Mouse (Mus musculus): ENCODE results near the gene Gm11939. TPM values are rescaled to one million over a fixed set of nuclear protein-coding genes. Genes with fewer than 3 reads are reported as not detected.

Gene Gm11939
- polyA plus RNA-seq, 1 experiment, result not detected

DNA sequence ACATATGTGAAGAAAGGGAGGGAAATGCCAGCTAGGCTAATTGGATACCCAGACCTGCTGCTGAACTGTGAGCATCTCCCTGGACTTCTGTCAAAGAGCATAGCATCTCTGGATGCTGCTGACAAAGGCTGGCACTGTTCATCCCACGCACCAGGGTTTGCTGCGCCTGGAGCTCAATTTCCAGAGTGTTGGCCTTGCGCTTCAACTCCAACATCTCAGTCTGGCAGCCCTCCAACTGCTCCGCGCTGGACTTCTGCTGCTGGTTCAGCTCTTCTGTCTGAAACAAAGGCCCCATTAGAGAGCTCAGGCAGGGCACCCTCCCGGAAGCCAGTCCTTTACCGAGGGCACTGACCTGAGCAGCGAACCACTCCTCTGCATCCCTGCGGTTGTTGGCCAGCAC lies 19.5 kb downstream of the Gm11939 start:
- Histone ChIP-seq H3K9ac (ENCODE audit: low read depth, poor library complexity, severe bottlenecking) (no peak overlapping the region), H3K4me3 (ENCODE audit: low read depth, low read length) (no peak overlapping the region), H3K9me3 (replicated peaks; ENCODE audit: control insufficient read depth, insufficient read depth, low read length, poor library complexity, severe bottlenecking) (no peaks in the 10 kb centered on the region), H3K27ac (ENCODE audit: insufficient read depth, low read length) (no peak overlapping the region), H3K27me3 (ENCODE audit: control insufficient read depth, insufficient read depth, low read length, poor library complexity, severe bottlenecking) (no peaks in the 10 kb centered on the region), H3K36me3 (ENCODE audit: control insufficient read depth, insufficient read depth, low read length, poor library complexity, severe bottlenecking) (no peaks in the 10 kb centered on the region), H3K4me1 (ENCODE audit: control insufficient read depth, insufficient read depth, low read length) (no peaks in the 10 kb centered on the region)
- no peak for TF ChIP-seq EP300 (IDR thresholded peaks at IDR 0.05; ENCODE audit: insufficient read depth, low read depth, low read length)
- TF ChIP-seq CTCF (IDR thresholded peaks at IDR 0.05; ENCODE audit: low read depth, low read length), result no peak
- no peak for TF ChIP-seq POLR2A (IDR thresholded peaks at IDR 0.05; ENCODE audit: insufficient read depth, low read length)

DNA sequence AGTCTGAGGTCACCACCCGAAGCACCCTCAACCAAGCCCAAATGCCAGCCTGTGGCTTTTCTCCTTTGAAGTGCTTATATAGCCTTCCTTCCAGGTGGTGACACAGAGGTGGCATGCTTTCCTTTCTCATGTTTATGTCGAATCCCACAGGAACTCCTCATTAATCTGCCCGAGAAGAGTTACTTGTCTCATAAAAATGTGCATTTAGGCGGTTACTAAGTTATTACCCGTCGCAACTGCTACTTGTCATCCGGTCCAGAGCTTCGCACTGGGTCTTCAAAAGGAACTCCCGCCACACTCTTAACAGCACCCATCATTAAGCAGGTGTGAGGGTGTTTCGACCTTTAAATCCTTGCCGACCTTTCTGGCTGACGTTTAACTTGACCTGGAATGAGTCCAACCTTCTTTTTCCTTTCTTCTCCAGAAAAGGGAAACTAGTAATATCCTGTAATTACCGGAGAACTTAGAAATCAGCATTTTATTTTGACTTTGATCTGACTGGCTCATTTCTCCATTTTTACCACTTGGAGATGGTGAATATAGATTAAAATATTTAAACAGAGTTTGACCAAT lies 37.9 kb downstream of the Gm11939 start, which contains the start of gene Krt39:
Gene Krt39, minus strand, starts transcription at position 51 of the 573 bp plus-strand sequence.
- Histone ChIP-seq H3K36me3 (ENCODE audit: control insufficient read depth, insufficient read depth, low read length, poor library complexity, severe bottlenecking) (no peaks in the 10 kb centered on the region), H3K4me1 (ENCODE audit: control insufficient read depth, insufficient read depth, low read length) (no peaks in the 10 kb centered on the region), H3K27ac (ENCODE audit: insufficient read depth, low read length) (no peak within 1 kb of the TSS), H3K9ac (ENCODE audit: low read depth, poor library complexity, severe bottlenecking) (no peak within 1 kb of the TSS), H3K27me3 (ENCODE audit: control insufficient read depth, insufficient read depth, low read length, poor library complexity, severe bottlenecking) (no peaks in the 10 kb centered on the region), H3K4me3 (ENCODE audit: low read depth, low read length) (no peak within 1 kb of the TSS), H3K9me3 (replicated peaks; ENCODE audit: control insufficient read depth, insufficient read depth, low read length, poor library complexity, severe bottlenecking) (no peaks in the 10 kb centered on the region)
- no peak for TF ChIP-seq EP300 (IDR thresholded peaks at IDR 0.05; ENCODE audit: insufficient read depth, low read depth, low read length)
- TF ChIP-seq CTCF (IDR thresholded peaks at IDR 0.05; ENCODE audit: low read depth, low read length), result no peak
- TF ChIP-seq POLR2A (IDR thresholded peaks at IDR 0.05; ENCODE audit: insufficient read depth, low read length), result no peak

DNA sequence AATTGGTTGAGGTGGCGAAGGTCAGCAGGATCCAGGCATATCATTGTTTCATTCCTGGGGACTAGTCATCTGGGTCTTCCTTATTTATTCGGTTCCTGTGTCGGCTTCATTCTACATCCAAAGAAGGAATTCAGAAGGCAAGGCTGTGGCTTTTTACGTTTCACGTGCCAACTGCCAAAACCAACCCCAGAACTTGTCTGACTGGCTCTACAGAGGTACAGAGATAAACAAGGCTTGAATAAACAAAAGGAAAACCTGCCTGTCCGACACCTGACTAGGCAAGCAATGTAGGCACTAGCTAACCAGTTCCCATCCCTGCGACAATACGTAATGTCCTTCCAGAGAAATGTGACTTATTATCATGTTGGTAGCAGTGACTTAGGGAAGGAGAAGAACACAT lies 45.2 kb downstream of the Gm11939 start:
- H3K9me3 ChIP-seq (replicated peaks; ENCODE audit: control insufficient read depth, insufficient read depth, low read length, poor library complexity, severe bottlenecking), result no peaks in the 10 kb centered on the region
- TF ChIP-seq POLR2A (IDR thresholded peaks at IDR 0.05; ENCODE audit: insufficient read depth, low read length), result no peak
- no peak for TF ChIP-seq EP300 (IDR thresholded peaks at IDR 0.05; ENCODE audit: insufficient read depth, low read depth, low read length)
- TF ChIP-seq CTCF (IDR thresholded peaks at IDR 0.05; ENCODE audit: low read depth, low read length), result no peak

More for the DNA sequence above, 45.2 kb downstream of the Gm11939 start:
- no peak overlapping the region for H3K27ac ChIP-seq (ENCODE audit: insufficient read depth, low read length)
- no peaks in the 10 kb centered on the region for H3K27me3 ChIP-seq (ENCODE audit: control insufficient read depth, insufficient read depth, low read length, poor library complexity, severe bottlenecking)
- no peaks in the 10 kb centered on the region for H3K36me3 ChIP-seq (ENCODE audit: control insufficient read depth, insufficient read depth, low read length, poor library complexity, severe bottlenecking)
- no peak overlapping the region for H3K4me3 ChIP-seq (ENCODE audit: low read depth, low read length)
- H3K4me1 ChIP-seq (ENCODE audit: control insufficient read depth, insufficient read depth, low read length), result no peaks in the 10 kb centered on the region
- no peak overlapping the region for H3K9ac ChIP-seq (ENCODE audit: low read depth, poor library complexity, severe bottlenecking)

Other genes starting within 250 kb of the Gm11939 start
- not detected in 2 replicates for gene Krt25, start 236.5 kb downstream of the Gm11939 start, polyA plus RNA-seq (2011; ENCODE audit: insufficient read depth, insufficient read length, low read depth, missing spikeins)
- not detected in 2 replicates for gene Krt26, start 221.5 kb downstream of the Gm11939 start, polyA plus RNA-seq (2011; ENCODE audit: insufficient read depth, insufficient read length, low read depth, missing spikeins)
- gene Krt27, start 208.4 kb downstream of the Gm11939 start, polyA plus RNA-seq (2011; ENCODE audit: insufficient read depth, insufficient read length, low read depth, missing spikeins), result not detected in 2 replicates
- gene Krt28, start 184.6 kb downstream of the Gm11939 start, polyA plus RNA-seq (2011; ENCODE audit: insufficient read depth, insufficient read length, low read depth, missing spikeins), result not detected in 2 replicates
- gene Krt10, start 170.1 kb downstream of the Gm11939 start, polyA plus RNA-seq (2011; ENCODE audit: insufficient read depth, insufficient read length, low read depth, missing spikeins), result 4.1 and 7.1 TPM in 2 replicates
- not detected in 2 replicates for gene Krt12, start 137.2 kb downstream of the Gm11939 start, polyA plus RNA-seq (2011; ENCODE audit: insufficient read depth, insufficient read length, low read depth, missing spikeins)
- 1.7 and 2.2 TPM in 2 replicates for gene Krt20, start 121.3 kb downstream of the Gm11939 start, polyA plus RNA-seq (2011; ENCODE audit: insufficient read depth, insufficient read length, low read depth, missing spikeins)
- not detected in 2 replicates for gene Krt23, start 66.3 kb downstream of the Gm11939 start, polyA plus RNA-seq (2011; ENCODE audit: insufficient read depth, insufficient read length, low read depth, missing spikeins)
- gene Krt39, start 38.1 kb downstream of the Gm11939 start, polyA plus RNA-seq (2011; ENCODE audit: insufficient read depth, insufficient read length, low read depth, missing spikeins), result not detected in 2 replicates
- not detected in 2 replicates for gene Krt40, start 16.3 kb downstream of the Gm11939 start, polyA plus RNA-seq (2011; ENCODE audit: insufficient read depth, insufficient read length, low read depth, missing spikeins)
- gene Krtap3-3, start 8.6 kb downstream of the Gm11939 start, polyA plus RNA-seq (2011; ENCODE audit: insufficient read depth, insufficient read length, low read depth, missing spikeins), result not detected in 2 replicates
- not detected in 2 replicates for gene Krtap3-2, start 2.6 kb downstream of the Gm11939 start, polyA plus RNA-seq (2011; ENCODE audit: insufficient read depth, insufficient read length, low read depth, missing spikeins)
- not detected in 2 replicates for gene Krtap3-1, start 7.2 kb upstream of the Gm11939 start, polyA plus RNA-seq (2011; ENCODE audit: insufficient read depth, insufficient read length, low read depth, missing spikeins)
- not detected in 2 replicates for gene Krtap1-5, start 21.6 kb upstream of the Gm11939 start, polyA plus RNA-seq (2011; ENCODE audit: insufficient read depth, insufficient read length, low read depth, missing spikeins)
- gene Krtap1-4, start 24.2 kb upstream of the Gm11939 start, polyA plus RNA-seq (2011; ENCODE audit: insufficient read depth, insufficient read length, low read depth, missing spikeins), result not detected in 2 replicates
- gene Krtap1-3, start 31.9 kb upstream of the Gm11939 start, polyA plus RNA-seq (2011; ENCODE audit: insufficient read depth, insufficient read length, low read depth, missing spikeins), result not detected in 2 replicates
- not detected in 2 replicates for gene Krtap9-3, start 38.6 kb upstream of the Gm11939 start, polyA plus RNA-seq (2011; ENCODE audit: insufficient read depth, insufficient read length, low read depth, missing spikeins)
- gene Gm11938, start 43.8 kb upstream of the Gm11939 start, polyA plus RNA-seq (2011; ENCODE audit: insufficient read depth, insufficient read length, low read depth, missing spikeins), result not detected in 2 replicates
- gene Gm11937, start 50.7 kb upstream of the Gm11939 start, polyA plus RNA-seq (2011; ENCODE audit: insufficient read depth, insufficient read length, low read depth, missing spikeins), result not detected in 2 replicates
- gene Krtap2-4, start 55.4 kb upstream of the Gm11939 start, polyA plus RNA-seq (2011; ENCODE audit: insufficient read depth, insufficient read length, low read depth, missing spikeins), result not detected in 2 replicates
- gene Gm11562, start 61.0 kb upstream of the Gm11939 start, polyA plus RNA-seq (2011; ENCODE audit: insufficient read depth, insufficient read length, low read depth, missing spikeins), result not detected in 2 replicates
- gene Krtap4-1, start 68.8 kb upstream of the Gm11939 start, polyA plus RNA-seq (2011; ENCODE audit: insufficient read depth, insufficient read length, low read depth, missing spikeins), result not detected in 2 replicates
- gene Krtap4-2, start 75.6 kb upstream of the Gm11939 start, polyA plus RNA-seq (2011; ENCODE audit: insufficient read depth, insufficient read length, low read depth, missing spikeins), result not detected in 2 replicates
- gene Krtap4-7, start 84.6 kb upstream of the Gm11939 start, polyA plus RNA-seq (2011; ENCODE audit: insufficient read depth, insufficient read length, low read depth, missing spikeins), result not detected in 2 replicates
- not detected in 2 replicates for gene Gm11555, start 90.8 kb upstream of the Gm11939 start, polyA plus RNA-seq (2011; ENCODE audit: insufficient read depth, insufficient read length, low read depth, missing spikeins)
- not detected in 2 replicates for gene Gm11563, start 99.5 kb upstream of the Gm11939 start, polyA plus RNA-seq (2011; ENCODE audit: insufficient read depth, insufficient read length, low read depth, missing spikeins)
- gene Krtap4-6, start 106.5 kb upstream of the Gm11939 start, polyA plus RNA-seq (2011; ENCODE audit: insufficient read depth, insufficient read length, low read depth, missing spikeins), result not detected in 2 replicates
- gene Gm14190, start 131.3 kb upstream of the Gm11939 start, polyA plus RNA-seq (2011; ENCODE audit: insufficient read depth, insufficient read length, low read depth, missing spikeins), result not detected in 2 replicates
- gene Gm14180, start 174.8 kb upstream of the Gm11939 start, polyA plus RNA-seq (2011; ENCODE audit: insufficient read depth, insufficient read length, low read depth, missing spikeins), result not detected in 2 replicates
- not detected in 2 replicates for gene Gm11595, start 213.4 kb upstream of the Gm11939 start, polyA plus RNA-seq (2011; ENCODE audit: insufficient read depth, insufficient read length, low read depth, missing spikeins)
- gene Krtap4-8, start 221.2 kb upstream of the Gm11939 start, polyA plus RNA-seq (2011; ENCODE audit: insufficient read depth, insufficient read length, low read depth, missing spikeins), result not detected in 2 replicates
- gene Krtap4-9, start 225.7 kb upstream of the Gm11939 start, polyA plus RNA-seq (2011; ENCODE audit: insufficient read depth, insufficient read length, low read depth, missing spikeins), result not detected in 2 replicates
- gene Gm11596, start 234.0 kb upstream of the Gm11939 start, polyA plus RNA-seq (2011; ENCODE audit: insufficient read depth, insufficient read length, low read depth, missing spikeins), result not detected in 2 replicates
- gene Gm11569, start 239.5 kb upstream of the Gm11939 start, polyA plus RNA-seq (2011; ENCODE audit: insufficient read depth, insufficient read length, low read depth, missing spikeins), result not detected in 2 replicates
- not detected in 2 replicates for gene Gm11554, start 245.0 kb upstream of the Gm11939 start, polyA plus RNA-seq (2011; ENCODE audit: insufficient read depth, insufficient read length, low read depth, missing spikeins)